Mouse (Mus musculus): ENCODE data around the gene Erbb2. TPM values are rescaled to one million over a fixed set of nuclear protein-coding genes. Genes with fewer than 3 reads are reported as not detected.

Gene Erbb2
- polyA plus RNA-seq, 1 experiment from 2014 or later = 5.6 TPM

GRCm38 (mm10) chr11:98463911-98464310 lies 51.6 kb downstream of the Erbb2 start:
- Histone ChIP-seq H3K9ac (no peak overlapping the region), H3K36me3 (no peaks in the 10 kb centered on the region), H3K4me2 (no peak overlapping the region), H3K4me3 (no peak overlapping the region), H3K4me1 (no peaks in the 10 kb centered on the region), H3K9me3 (replicated peaks) (no peaks in the 10 kb centered on the region), H3K27me3 (replicated peaks) (peaks cover 66% of the 10 kb centered on the region), H3K27ac (no peak overlapping the region)
- 56% methylated on average over 9 of the region's 9 CpGs for WGBS (ENCODE audit: insufficient replicate concordance)
- ATAC-seq = no peak

- WGBS (ENCODE audit: insufficient replicate concordance) = 56% methylated on average over 6 of the region's 6 CpGs
- Histone ChIP-seq H3K9me3 (replicated peaks) (no peaks in the 10 kb centered on the region), H3K4me3 (no peak overlapping the region), H3K36me3 (no peaks in the 10 kb centered on the region), H3K27me3 (replicated peaks) (peaks cover 66% of the 10 kb centered on the region), H3K4me1 (no peaks in the 10 kb centered on the region), H3K27ac (no peak overlapping the region), H3K4me2 (no peak overlapping the region), H3K9ac (no peak overlapping the region)
- no peak for ATAC-seq
Measured at GRCm38 (mm10) chr11:98464516-98464915, 52.2 kb downstream of the Erbb2 start.

- WGBS (ENCODE audit: insufficient replicate concordance) = 51% methylated on average over 22 of the region's 22 CpGs
- no peak overlapping the region for H3K4me2 ChIP-seq
- no peak overlapping the region for H3K4me3 ChIP-seq
- H3K4me1 ChIP-seq = no peaks in the 10 kb centered on the region
- H3K27ac ChIP-seq = no peak overlapping the region
- peaks cover 54% of the 10 kb centered on the region for H3K27me3 ChIP-seq (replicated peaks)
- ATAC-seq = no peak
- H3K9me3 ChIP-seq (replicated peaks) = no peaks in the 10 kb centered on the region
- H3K9ac ChIP-seq = no peak overlapping the region
- H3K36me3 ChIP-seq = no peaks in the 10 kb centered on the region
Measured at GRCm38 (mm10) chr11:98469761-98470714, 57.8 kb downstream of the Erbb2 start.

GRCm38 (mm10) chr11:98470795-98471194 lies 58.5 kb downstream of the Erbb2 start:
- no peak overlapping the region for H3K27ac ChIP-seq
- no peaks in the 10 kb centered on the region for H3K9me3 ChIP-seq (replicated peaks)
- no peak for ATAC-seq
- peaks cover 50% of the 10 kb centered on the region for H3K27me3 ChIP-seq (replicated peaks)
- H3K9ac ChIP-seq = no peak overlapping the region
- H3K4me2 ChIP-seq = no peak overlapping the region
- 49% methylated on average over 6 of the region's 6 CpGs for WGBS (ENCODE audit: insufficient replicate concordance)
- H3K4me1 ChIP-seq = no peaks in the 10 kb centered on the region
- no peaks in the 10 kb centered on the region for H3K36me3 ChIP-seq
- H3K4me3 ChIP-seq = no peak overlapping the region

- no peaks in the 10 kb centered on the region for H3K4me1 ChIP-seq
- no peak overlapping the region for H3K4me3 ChIP-seq
- H3K36me3 ChIP-seq = no peaks in the 10 kb centered on the region
- H3K9ac ChIP-seq = no peak overlapping the region
- no peaks in the 10 kb centered on the region for H3K9me3 ChIP-seq (replicated peaks)
- 57% methylated on average over 4 of the region's 4 CpGs for WGBS (ENCODE audit: insufficient replicate concordance)
- no peak for ATAC-seq
- no peak overlapping the region for H3K27ac ChIP-seq
- H3K4me2 ChIP-seq = no peak overlapping the region
- peaks cover 37% of the 10 kb centered on the region for H3K27me3 ChIP-seq (replicated peaks)
Measured at GRCm38 (mm10) chr11:98472696-98473095, 60.4 kb downstream of the Erbb2 start.

GRCm38 (mm10) chr11:98473916-98474479 lies 61.7 kb downstream of the Erbb2 start:
- H3K36me3 ChIP-seq = no peaks in the 10 kb centered on the region
- H3K27me3 ChIP-seq (replicated peaks) = peaks cover 32% of the 10 kb centered on the region
- 48% methylated on average over 8 of the region's 8 CpGs for WGBS (ENCODE audit: insufficient replicate concordance)
- no peak overlapping the region for H3K9ac ChIP-seq
- no peak for ATAC-seq
- H3K4me1 ChIP-seq = no peaks in the 10 kb centered on the region
- H3K27ac ChIP-seq = no peak overlapping the region
- H3K9me3 ChIP-seq (replicated peaks) = no peaks in the 10 kb centered on the region
- no peak overlapping the region for H3K4me2 ChIP-seq
- H3K4me3 ChIP-seq = no peak overlapping the region

- 73% methylated on average over 11 of the region's 11 CpGs for WGBS (ENCODE audit: insufficient replicate concordance)
- no peak overlapping the region for H3K9ac ChIP-seq
- no peaks in the 10 kb centered on the region for H3K9me3 ChIP-seq (replicated peaks)
- H3K27me3 ChIP-seq (replicated peaks) = peaks cover 25% of the 10 kb centered on the region
- H3K4me1 ChIP-seq = no peaks in the 10 kb centered on the region
- H3K36me3 ChIP-seq = no peaks in the 10 kb centered on the region
- H3K4me2 ChIP-seq = no peak overlapping the region
- no peak for ATAC-seq
- H3K27ac ChIP-seq = no peak overlapping the region
- H3K4me3 ChIP-seq = no peak overlapping the region
Measured at GRCm38 (mm10) chr11:98474967-98475366, 62.7 kb downstream of the Erbb2 start.

- ATAC-seq = no peak
- 68% methylated on average over 9 of the region's 9 CpGs for WGBS (ENCODE audit: insufficient replicate concordance)
- no peaks in the 10 kb centered on the region for H3K9me3 ChIP-seq (replicated peaks)
- no peak overlapping the region for H3K9ac ChIP-seq
- no peak overlapping the region for H3K4me2 ChIP-seq
- no peaks in the 10 kb centered on the region for H3K4me1 ChIP-seq
- no peak overlapping the region for H3K27ac ChIP-seq
- no peak overlapping the region for H3K4me3 ChIP-seq
- H3K36me3 ChIP-seq = no peaks in the 10 kb centered on the region
- H3K27me3 ChIP-seq (replicated peaks) = peaks cover 18% of the 10 kb centered on the region
Measured at GRCm38 (mm10) chr11:98475630-98476433, 63.6 kb downstream of the Erbb2 start.

- no peaks in the 10 kb centered on the region for H3K4me1 ChIP-seq
- H3K36me3 ChIP-seq = no peaks in the 10 kb centered on the region
- no peak overlapping the region for H3K4me2 ChIP-seq
- no peak overlapping the region for H3K4me3 ChIP-seq
- H3K9me3 ChIP-seq (replicated peaks) = no peaks in the 10 kb centered on the region
- H3K27ac ChIP-seq = no peak overlapping the region
- H3K9ac ChIP-seq = no peak overlapping the region
- H3K27me3 ChIP-seq (replicated peaks) = peaks cover 12% of the 10 kb centered on the region
- ATAC-seq = no peak
- WGBS (ENCODE audit: insufficient replicate concordance) = 58% methylated on average over 4 of the region's 4 CpGs
Measured at GRCm38 (mm10) chr11:98476434-98476807, 64.2 kb downstream of the Erbb2 start.

GRCm38 (mm10) chr11:98477011-98477701 lies 64.9 kb downstream of the Erbb2 start:
- Histone ChIP-seq H3K4me3 (no peak overlapping the region), H3K27me3 (replicated peaks) (peaks cover 6% of the 10 kb centered on the region), H3K9me3 (replicated peaks) (no peaks in the 10 kb centered on the region), H3K36me3 (no peaks in the 10 kb centered on the region), H3K9ac (no peak overlapping the region), H3K4me1 (no peaks in the 10 kb centered on the region), H3K27ac (no peak overlapping the region), H3K4me2 (no peak overlapping the region)
- WGBS (ENCODE audit: insufficient replicate concordance) = 51% methylated on average over 14 of the region's 14 CpGs
- no peak for ATAC-seq

- WGBS (ENCODE audit: insufficient replicate concordance) = 58% methylated on average over 13 of the region's 13 CpGs
- Histone ChIP-seq H3K9ac (no peak overlapping the region), H3K4me3 (no peak overlapping the region), H3K4me2 (no peak overlapping the region), H3K36me3 (no peaks in the 10 kb centered on the region), H3K27ac (no peak overlapping the region), H3K27me3 (replicated peaks) (no peaks in the 10 kb centered on the region; the same call in 1 of the 2 replicates), H3K4me1 (no peaks in the 10 kb centered on the region), H3K9me3 (replicated peaks) (no peaks in the 10 kb centered on the region)
- ATAC-seq = no peak
Measured at GRCm38 (mm10) chr11:98479026-98479939, 67.0 kb downstream of the Erbb2 start.

Measured in liver, embryonic 12.5 days (tissue).